Mouse (Mus musculus) monocyte, adult 59 days (primary cell): ENCODE data around the gene Cyp2c50. TPM values are rescaled to one million over a fixed set of nuclear protein-coding genes. Genes with fewer than 3 reads are reported as not detected.

Source experiments
- total RNA-seq, 2 experiments: library from RNA; stranded (reverse); gene quantifications; one replicate each; pipeline ENCODE4 v1.2.4; 2023

The Cyp2c50 gene
- total RNA-seq, result not detected

GRCm38 (mm10) chr19:40089421-40089820 lies at the start of gene Cyp2c50:
Gene Cyp2c50, plus strand, starts transcription at chr19:40089688.

GRCm38 (mm10) chr19:40073701-40074100 lies 15.8 kb upstream of the Cyp2c50 start, which contains the start of gene Cyp2c54:
Gene Cyp2c54, minus strand, starts transcription at chr19:40073827.

Other genes with a start within 250 kb of the Cyp2c50 start
- not detected for gene Cyp2c69, start 202.9 kb upstream of the Cyp2c50 start, total RNA-seq
- gene Cyp2c37, start 97.3 kb upstream of the Cyp2c50 start, total RNA-seq, result not detected
- gene Cyp2c54, start 15.9 kb upstream of the Cyp2c50 start, total RNA-seq, result not detected
- not detected for gene Cyp2c70, start 97.6 kb downstream of the Cyp2c50 start, total RNA-seq
- gene Pdlim1, start 182.2 kb downstream of the Cyp2c50 start, total RNA-seq, result 100 to 1,000 TPM; 101 to 139 TPM